Mouse (Mus musculus) thymus, adult 2 months (tissue): ENCODE data around the gene Clasp1.

Experiments used
- CTCF ChIP-seq: fragments of 200-500 bp; IDR thresholded peaks from 2 replicates; pipeline ENCODE4 v1.5.1; 2012; ENCODE audit warnings: mild to moderate bottlenecking, control low read depth, low read length, moderate library complexity, borderline replicate concordance; ENCODE audit not compliant: control insufficient read depth, poor library complexity, insufficient read depth; ENCODE audit errors: extremely low read depth
- POLR2A ChIP-seq: fragments of 200-500 bp; IDR thresholded peaks from 2 replicates; pipeline ENCODE4 v1.6.1; 2012; ENCODE audit warnings: mild to moderate bottlenecking, low read length, control low read depth, moderate library complexity; ENCODE audit not compliant: control insufficient read depth, poor library complexity, insufficient read depth; ENCODE audit errors: extremely low read depth

DNA sequence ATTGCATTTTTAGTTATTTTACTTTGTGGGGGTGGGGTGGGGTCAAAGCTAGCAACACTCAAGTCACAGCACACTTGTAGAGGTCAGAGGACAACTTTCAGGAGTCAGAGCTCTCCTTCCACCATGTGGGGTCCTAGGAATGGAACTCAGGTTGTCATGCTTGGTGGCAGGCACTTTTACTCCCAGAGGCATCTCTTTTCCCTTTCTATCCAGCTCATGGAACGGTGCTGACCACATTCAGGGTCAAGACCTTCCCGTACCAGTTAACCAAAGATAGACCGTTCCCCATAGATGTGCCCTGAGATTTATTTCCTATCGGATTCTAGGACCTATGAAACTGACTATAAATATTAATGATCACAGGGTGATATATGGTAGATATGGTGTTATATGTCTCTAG is 13.1 kb downstream of the Clasp1 start:
- TF ChIP-seq CTCF (no peak), POLR2A (no peak)
